Mouse (Mus musculus): ENCODE measurements around the gene Srsf1. TPM values are rescaled to one million over a fixed set of nuclear protein-coding genes. Genes with fewer than 3 reads are reported as not detected.

Srsf1 gene
- total and polyA plus RNA-seq, 3 experiments: 416 to 812 (median 730) TPM

- H3K27ac ChIP-seq (ENCODE audit: insufficient read depth, low read depth): no peak overlapping the region
- TF ChIP-seq JUND (conservative IDR thresholded peaks at IDR 0.05; ENCODE audit: low read depth, low read length) (no peak), TBP (conservative IDR thresholded peaks at IDR 0.05; ENCODE audit: low read depth, low read length) (no peak), SMC3 (IDR thresholded peaks at IDR 0.05; ENCODE audit: low read depth, low read length) (no peak), MYC (IDR thresholded peaks at IDR 0.05; ENCODE audit: low read depth, low read length) (no peak), NELFE (IDR thresholded peaks at IDR 0.05; ENCODE audit: low read depth, low read length) (no peak), EP300 (IDR thresholded peaks at IDR 0.05; ENCODE audit: low read length) (no peak), RAD21 (IDR thresholded peaks at IDR 0.05; ENCODE audit: low read depth, low read length) (no peak), RCOR1 (conservative IDR thresholded peaks at IDR 0.05; ENCODE audit: low read depth, low read length) (no peak), ZC3H11A (IDR thresholded peaks at IDR 0.05; ENCODE audit: low read depth, low read length) (no peak), MAFK (IDR thresholded peaks at IDR 0.05; ENCODE audit: insufficient replicate concordance, low read length) (no peak), ZMIZ1 (IDR thresholded peaks at IDR 0.05; ENCODE audit: low read depth, low read length) (no peak), USF2 (conservative IDR thresholded peaks at IDR 0.05; ENCODE audit: low read depth, low read length) (no peak), CTCF (conservative IDR thresholded peaks at IDR 0.05 in 1 of 2, IDR thresholded peaks at IDR 0.05 in 1 of 2; ENCODE audit: low read depth in 2 of 2, low read length in 2 of 2) (no peak), SIN3A (IDR thresholded peaks at IDR 0.05; ENCODE audit: low read length) (no peak), KAT2A (IDR thresholded peaks at IDR 0.05; ENCODE audit: insufficient replicate concordance, low read length) (no peak), JUN (IDR thresholded peaks at IDR 0.05; ENCODE audit: insufficient read depth, low read depth, low read length) (no peak), MAX (IDR thresholded peaks at IDR 0.05; ENCODE audit: low read length) (no peak), CHD1 (IDR thresholded peaks at IDR 0.05; ENCODE audit: low read depth, low read length) (no peak), MXI1 (IDR thresholded peaks at IDR 0.05; ENCODE audit: low read depth, low read length) (no peak), TCF12 (IDR thresholded peaks at IDR 0.05; ENCODE audit: low read depth, low read length) (no peak)
- no peak for DNase-seq (ENCODE audit: extremely low read depth)
- H3K4me2 ChIP-seq (ENCODE audit: insufficient read depth, low read depth, poor library complexity, severe bottlenecking): peak overlapping the region; percentile 11; the same call in 1 of the 2 replicates
- peaks cover 39% of the 10 kb centered on the region for H3K79me2 ChIP-seq (replicated peaks; ENCODE audit: control insufficient read depth, extremely low read depth, insufficient read depth, poor library complexity, severe bottlenecking)
- no peaks in the 10 kb centered on the region for H3K27me3 ChIP-seq (replicated peaks)
- dilution Hi-C loops (cut with MboI; ENCODE audit: extremely low pct_ligation_motif_present, extremely low pct_unique_long_range_greater_than_20kb, low sequenced_read_pairs) (loop anchor here (25.0 kb wide), 1 partner anchor 135 kb away; no protein-coding TSS in a partner anchor), in situ Hi-C loops (cut with MboI; ENCODE audit: low pct_ligation_motif_present, low pct_unique_long_range_greater_than_20kb, low sequenced_read_pairs) (no loop called here)
- H3K36me3 ChIP-seq (replicated peaks in 1 of 2; ENCODE audit: control insufficient read depth in 1 of 2, insufficient read depth in 1 of 2, low read length in 1 of 2): peaks cover 27 to 75% of the 10 kb centered on the region in 2 experiments
- H3K4me1 ChIP-seq (ENCODE audit: control insufficient read depth in 1 of 2, insufficient read depth in 2 of 2): peaks cover 0 to 46% of the 10 kb centered on the region in 2 experiments; a peak in 3 of 4 replicates
- H3K9ac ChIP-seq (ENCODE audit: insufficient read depth, low read depth): no peak overlapping the region
- H3K9me3 ChIP-seq (replicated peaks; ENCODE audit: low read length): no peaks in the 10 kb centered on the region
- H3K4me3 ChIP-seq (replicated peaks in 1 of 3; ENCODE audit: low read depth in 2 of 3, low read length in 2 of 3, poor library complexity in 1 of 3): no peak overlapping the region
These were observed 5.5 kb downstream of the Srsf1 start for GRCm38 (mm10) chr11:88052638-88053037.

GRCm38 (mm10) chr11:88053821-88054220 is 6.6 kb downstream of the Srsf1 start:
- no peak overlapping the region for H3K27ac ChIP-seq (ENCODE audit: insufficient read depth, low read depth)
- no peak overlapping the region for H3K4me3 ChIP-seq (replicated peaks in 1 of 3; ENCODE audit: low read depth in 2 of 3, low read length in 2 of 3, poor library complexity in 1 of 3)
- H3K79me2 ChIP-seq (replicated peaks; ENCODE audit: control insufficient read depth, extremely low read depth, insufficient read depth, poor library complexity, severe bottlenecking): peaks cover 27% of the 10 kb centered on the region
- H3K4me1 ChIP-seq (ENCODE audit: control insufficient read depth in 1 of 2, insufficient read depth in 2 of 2): peaks cover 0 to 46% of the 10 kb centered on the region in 2 experiments; a peak in 3 of 4 replicates
- no peaks in the 10 kb centered on the region for H3K27me3 ChIP-seq (replicated peaks)
- H3K9ac ChIP-seq (ENCODE audit: insufficient read depth, low read depth): no peak overlapping the region
- H3K36me3 ChIP-seq (replicated peaks in 1 of 2; ENCODE audit: control insufficient read depth in 1 of 2, insufficient read depth in 1 of 2, low read length in 1 of 2): peaks cover 26 to 73% of the 10 kb centered on the region in 2 experiments
- no peak overlapping the region for H3K4me2 ChIP-seq (ENCODE audit: insufficient read depth, low read depth, poor library complexity, severe bottlenecking)
- in situ Hi-C loops (cut with MboI; ENCODE audit: low pct_ligation_motif_present, low pct_unique_long_range_greater_than_20kb, low sequenced_read_pairs) (no loop called here), dilution Hi-C loops (cut with MboI; ENCODE audit: extremely low pct_ligation_motif_present, extremely low pct_unique_long_range_greater_than_20kb, low sequenced_read_pairs) (loop anchor here (25.0 kb wide), 1 partner anchor 133 kb away; no protein-coding TSS in a partner anchor)
- no peaks in the 10 kb centered on the region for H3K9me3 ChIP-seq (replicated peaks; ENCODE audit: low read length)
- DNase-seq (ENCODE audit: extremely low read depth): no peak
- no peak for TF ChIP-seq GABPA (IDR thresholded peaks at IDR 0.05; ENCODE audit: insufficient replicate concordance, low read depth, low read length)
- TF ChIP-seq POLR2A (IDR thresholded peaks at IDR 0.05; ENCODE audit: low read depth, low read length): 0 out of 2 replicates have a peak, but pooled peaks have one; percentile 9

Data from CH12.LX (cell line).